ENCODE assay signal across 21 mouse cellular contexts in genomic region chr3:100858334-100859002, GRCm38 (mm10). TPM values are rescaled to one million over a fixed set of nuclear protein-coding genes. Genes with fewer than 3 reads are reported as not detected.
A peak's percentile ranks its signal among the peaks of the same experiment; 100 is the strongest.
DNase-seq lines count a peak whose midpoint lies in the region; ATAC-seq and TF ChIP-seq lines count a peak whose summit lies in the region.
"Had no signal": no experiment of that assay in that cellular context is flagged by ENCODE, and none has a peak within 500 bp of the region (broad histone marks: within the 10 kb centered on the region; RNA-seq: fewer than 3 reads in every experiment).

No protein-coding gene starts in this region.

- ATAC-seq in forebrain, embryonic 13.5 days: peak; percentile 69; the same call in 1 of the 2 replicates
- no peak for ATAC-seq in forebrain, embryonic 11.5 days (replicated peaks; ENCODE audit: low FRiP score)
- ATAC-seq in lung, embryonic 14.5 days (ENCODE audit: insufficient read depth): no peak
- ATAC-seq: CD4-positive, CD25-positive, alpha-beta regulatory T cell, adult 4 months; liver, postnatal 0 days; midbrain, embryonic 16.5 days had no signal

- WGBS in forebrain, embryonic 13.5 days: 84% methylated on average over 5 of the region's 5 CpGs
- WGBS in forebrain, embryonic 11.5 days: 93% methylated on average over 5 of the region's 5 CpGs
- WGBS in lung, embryonic 14.5 days: 79% methylated on average over 5 of the region's 5 CpGs

- H3K36me3 ChIP-seq in forebrain, embryonic 13.5 days (ENCODE audit: poor library complexity, severe bottlenecking): no peaks in the 10 kb centered on the region
- no peaks in the 10 kb centered on the region for H3K36me3 ChIP-seq in forebrain, embryonic 11.5 days (ENCODE audit: control insufficient read depth, insufficient read depth, low read length)
- no peaks in the 10 kb centered on the region for H3K36me3 ChIP-seq in lung, embryonic 14.5 days (ENCODE audit: insufficient read depth)
- H3K36me3 ChIP-seq: heart, embryonic 15.5 days; hindbrain, embryonic 13.5 days; limb, embryonic 15.5 days had no signal

- TF ChIP-seq CTCF in lung, embryonic 14.5 days (IDR thresholded peaks at IDR 0.05; ENCODE audit: low read depth): no peak

- H3K27ac ChIP-seq in forebrain, embryonic 13.5 days: no peak overlapping the region
- no peak overlapping the region for H3K27ac ChIP-seq in forebrain, embryonic 11.5 days (ENCODE audit: low read depth, low read length)
- H3K27ac ChIP-seq in lung, embryonic 14.5 days (ENCODE audit: low read depth): no peak overlapping the region
- H3K27ac ChIP-seq: heart, embryonic 15.5 days; hindbrain, embryonic 13.5 days; limb, embryonic 15.5 days had no signal

- DNase-seq in forebrain, embryonic 11.5 days (ENCODE audit: low spot score): no peak
- peak; percentile 22 for DNase-seq in lung, embryonic 14.5 days
- no peak for DNase-seq in lung, postnatal 14 days
- peak; percentile 47 for DNase-seq in adipocyte (ENCODE audit: low spot score)
- DNase-seq in fibroblast of lung, adult 2 months (ENCODE audit: low read depth): peak; percentile 21
- no peak for DNase-seq in frontal cortex, adult 2 months (ENCODE audit: extremely low spot score in 1 of 2, low spot score in 1 of 2)
- DNase-seq: cerebellum, adult 9-11 months; gastrocnemius, postnatal 25 days; kidney, adult 11 months; kidney, postnatal 10 days; liver, postnatal 0 days; thymus, adult 18-20 months had no signal

- H3K4me1 ChIP-seq in forebrain, embryonic 13.5 days: 0 out of 2 replicates have a peak, but pooled peaks cover 5% of the 10 kb centered on the region
- H3K4me1 ChIP-seq in forebrain, embryonic 11.5 days (replicated peaks; ENCODE audit: control insufficient read depth, insufficient read depth, low read length): 0 out of 2 replicates have a peak, but pooled peaks cover 2% of the 10 kb centered on the region
- no peaks in the 10 kb centered on the region for H3K4me1 ChIP-seq in lung, embryonic 14.5 days (ENCODE audit: insufficient read depth)
- H3K4me1 ChIP-seq: limb, embryonic 15.5 days had no signal

- H3K4me3 ChIP-seq in forebrain, embryonic 13.5 days: no peak overlapping the region
- no peak overlapping the region for H3K4me3 ChIP-seq in forebrain, embryonic 11.5 days (ENCODE audit: low read depth, low read length)
- no peak overlapping the region for H3K4me3 ChIP-seq in lung, embryonic 14.5 days (ENCODE audit: low read depth, low read length)
- H3K4me3 ChIP-seq: heart, embryonic 15.5 days; hindbrain, embryonic 13.5 days; limb, embryonic 15.5 days had no signal

- H3K9me3 ChIP-seq in forebrain, embryonic 13.5 days (replicated peaks): no peaks in the 10 kb centered on the region
- no peaks in the 10 kb centered on the region for H3K9me3 ChIP-seq in forebrain, embryonic 11.5 days (ENCODE audit: control insufficient read depth, low read length)
- no peaks in the 10 kb centered on the region for H3K9me3 ChIP-seq in lung, embryonic 14.5 days (ENCODE audit: low read depth, low read length)
- H3K9me3 ChIP-seq: heart, embryonic 15.5 days; hindbrain, embryonic 13.5 days; limb, embryonic 15.5 days had no signal

- H3K4me2 ChIP-seq in forebrain, embryonic 13.5 days: no peak overlapping the region
- H3K4me2 ChIP-seq in forebrain, embryonic 11.5 days (ENCODE audit: low read depth, low read length, severe bottlenecking): no peak overlapping the region
- no peak overlapping the region for H3K4me2 ChIP-seq in lung, embryonic 14.5 days
- H3K4me2 ChIP-seq: heart, embryonic 15.5 days; hindbrain, embryonic 13.5 days; limb, embryonic 15.5 days had no signal

- no peaks in the 10 kb centered on the region for H3K27me3 ChIP-seq in forebrain, embryonic 13.5 days
- no peaks in the 10 kb centered on the region for H3K27me3 ChIP-seq in forebrain, embryonic 11.5 days (ENCODE audit: control insufficient read depth, insufficient read depth, low read length)
- no peaks in the 10 kb centered on the region for H3K27me3 ChIP-seq in lung, embryonic 14.5 days (ENCODE audit: insufficient read depth, low read length)
- H3K27me3 ChIP-seq: heart, embryonic 15.5 days; hindbrain, embryonic 13.5 days; limb, embryonic 15.5 days had no signal

- H3K9ac ChIP-seq in forebrain, embryonic 13.5 days: no peak overlapping the region
- H3K9ac ChIP-seq in forebrain, embryonic 11.5 days (ENCODE audit: low read length): no peak overlapping the region
- no peak overlapping the region for H3K9ac ChIP-seq in lung, embryonic 14.5 days
- H3K9ac ChIP-seq: heart, embryonic 15.5 days; hindbrain, embryonic 13.5 days; limb, embryonic 15.5 days; liver, postnatal 0 days had no signal

RNA-seq across cellular contexts. Expression of gene Vtcn1, which starts 33.2 kb away (rescaled TPM):
- polyA plus RNA-seq in forebrain, embryonic 13.5 days (2015; fragmentation: Nextera tagmentation; extraction: Ambion mirVana): not detected in 2 replicates
- polyA plus RNA-seq in forebrain, embryonic 11.5 days (2014; fragmentation: Nextera tagmentation; extraction: Ambion mirVana): 0.09 and 0.20 TPM in 2 replicates
- 0.09 and 0.16 TPM in 2 replicates for polyA plus RNA-seq in lung, embryonic 14.5 days (2014; fragmentation: Nextera tagmentation; extraction: Ambion mirVana)
- polyA plus RNA-seq in frontal cortex, adult 2 months (2012; rRNA removed): 0.10 and 0.11 TPM in 2 replicates
- polyA plus RNA-seq: CD4-positive, CD25-positive, alpha-beta regulatory T cell, adult 4 months; embryonic facial prominence, embryonic 11.5 days; hindbrain, embryonic 13.5 days; midbrain, embryonic 16.5 days; neural tube, embryonic 11.5 days; small intestine, adult 2 months had no signal

Comparison
In these comparisons a context has a peak if more than half of its experiments do, and no peak if none do; other contexts are left out.
1. DNase-seq: peak in lung, embryonic 14.5 days (single experiment), adipocyte (single experiment) and fibroblast of lung, adult 2 months (single experiment); none in forebrain, embryonic 11.5 days (single experiment), lung, postnatal 14 days (single experiment) and frontal cortex, adult 2 months (0 of 2).